Mouse (Mus musculus): ENCODE measurements at regions not wholly inside any gene's neighbourhood (a gene's known extent, or its start where the extent isn't known, plus 50 kb on each side); places are given as distances from the start of the nearest gene placed in this dataset.
"Not testable (repeated sequence)": the region's sequence is repeated elsewhere in the genome, so short reads cannot be mapped to it uniquely, and the experiment has no call there.

DNA sequence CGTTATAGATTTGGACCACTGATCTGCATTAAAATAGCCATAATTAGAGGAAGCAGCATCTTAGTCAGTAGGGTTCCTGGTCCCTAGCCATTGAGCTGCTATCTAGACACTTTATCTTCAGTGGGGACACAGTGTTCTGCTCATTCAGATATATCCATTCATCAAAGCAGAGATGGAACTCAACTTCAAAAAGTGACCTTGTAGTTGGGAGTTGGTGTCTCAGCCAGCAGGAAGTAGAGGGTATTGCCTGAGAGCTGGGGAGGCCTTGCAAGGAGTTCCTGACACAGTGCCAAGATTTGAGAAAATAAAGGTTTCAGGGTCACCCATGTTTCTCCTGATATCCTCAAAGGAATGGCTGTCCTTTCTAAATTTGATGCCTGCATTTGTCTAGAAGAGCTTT lies 304.7 kb upstream of the Shh start:
- DNase-seq (ENCODE audit: low read depth): no peak

DNA sequence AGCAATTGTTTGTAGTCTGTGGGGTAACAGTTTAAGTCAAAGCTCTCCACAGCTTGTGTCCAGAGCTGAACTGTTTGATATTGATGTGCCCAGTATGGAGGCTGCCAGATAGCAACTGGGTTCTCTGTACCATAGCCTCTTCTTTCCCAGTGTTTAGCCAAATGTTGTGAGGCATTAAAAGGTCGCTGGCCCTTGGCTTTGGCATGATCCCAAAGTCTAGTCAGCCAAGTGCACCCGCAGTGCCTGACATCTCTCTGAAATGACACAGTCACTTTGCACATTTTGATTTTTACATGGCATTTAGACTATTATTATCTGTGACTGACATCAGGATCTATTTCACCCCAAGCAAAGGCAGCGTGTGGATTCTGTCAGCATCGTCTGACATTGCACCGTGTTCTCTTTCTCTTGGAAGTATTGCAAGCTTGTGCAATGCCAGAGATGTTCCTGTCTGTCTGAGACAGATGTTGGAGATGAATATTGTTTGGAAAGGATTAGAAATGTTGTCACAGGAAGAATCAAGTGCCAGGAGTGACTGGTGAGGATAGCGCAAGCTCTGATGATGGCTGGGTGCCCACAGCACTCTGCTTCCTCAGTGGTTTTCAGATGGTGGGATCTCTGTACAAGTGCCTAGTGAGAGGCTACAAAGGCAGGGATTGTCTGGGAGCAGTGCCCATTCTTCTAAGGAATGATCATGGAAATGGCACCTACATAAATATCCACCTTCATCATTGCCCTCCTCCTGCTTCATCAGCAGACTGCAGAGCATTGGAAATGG lies 289.3 kb upstream of the Shh start:
- DNase-seq (ENCODE audit: low read depth): peak; percentile 34

DNA sequence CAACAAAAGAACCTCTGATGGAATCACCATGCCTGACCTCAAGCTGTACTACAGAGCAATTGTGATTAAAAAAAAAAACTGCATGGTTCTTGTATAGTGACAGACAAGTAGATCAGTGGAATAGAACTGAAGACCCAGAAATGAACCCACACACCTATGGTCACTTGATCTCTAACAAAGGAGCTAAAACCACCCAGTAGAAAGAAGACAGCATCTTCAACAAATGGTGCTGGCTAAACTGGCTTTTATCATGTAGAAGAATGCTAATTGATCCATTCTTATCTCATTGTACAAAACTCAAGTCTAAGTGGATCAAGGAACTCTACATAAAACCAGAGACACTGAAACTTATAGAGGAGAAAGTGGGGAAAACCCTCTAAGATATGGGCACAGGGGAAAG lies 284.8 kb upstream of the Shh start:
- DNase-seq (ENCODE audit: low read depth): not testable (repeated sequence)

DNA sequence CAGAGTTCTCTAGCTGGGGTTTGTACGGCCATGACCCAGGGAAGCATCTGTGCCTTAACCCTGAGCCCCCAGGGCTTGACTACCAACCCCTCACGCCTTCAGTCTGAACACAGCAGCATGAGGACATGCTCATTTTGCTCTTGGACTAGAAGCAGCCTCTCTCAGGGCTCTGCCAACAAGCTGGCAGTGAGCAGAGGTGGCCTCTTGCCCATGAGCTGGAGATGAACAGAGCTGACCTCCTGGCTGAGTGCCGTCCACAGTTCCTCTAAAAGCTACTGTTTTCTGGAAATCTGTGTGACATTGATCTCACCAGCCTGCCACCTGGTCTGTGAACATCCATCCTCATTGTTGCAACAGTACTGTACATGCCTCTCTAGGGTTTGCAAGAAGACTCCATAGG lies 267.7 kb upstream of the Shh start:
- DNase-seq (ENCODE audit: low read depth): no peak

DNA sequence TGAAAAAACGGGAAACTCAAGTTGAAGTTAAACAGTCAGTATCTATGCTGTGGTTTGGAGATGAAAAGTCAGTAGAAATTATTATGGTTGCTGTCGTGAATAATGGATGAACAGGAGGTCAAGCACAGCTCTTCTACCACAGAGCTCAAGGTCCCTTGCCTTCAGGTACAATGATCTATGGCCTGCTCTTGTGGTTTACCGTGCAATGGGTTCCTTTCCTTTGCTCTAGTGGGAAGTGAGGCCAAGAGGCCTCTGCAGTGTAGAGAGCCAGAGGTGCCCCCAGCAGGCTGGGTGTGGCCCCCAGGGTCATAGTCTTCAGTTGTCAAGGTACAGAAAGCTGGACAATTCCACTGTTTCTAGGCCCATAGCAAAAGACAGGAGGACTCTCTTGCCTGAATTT lies 255.0 kb upstream of the Shh start:
- no peak for DNase-seq (ENCODE audit: low read depth)

DNA sequence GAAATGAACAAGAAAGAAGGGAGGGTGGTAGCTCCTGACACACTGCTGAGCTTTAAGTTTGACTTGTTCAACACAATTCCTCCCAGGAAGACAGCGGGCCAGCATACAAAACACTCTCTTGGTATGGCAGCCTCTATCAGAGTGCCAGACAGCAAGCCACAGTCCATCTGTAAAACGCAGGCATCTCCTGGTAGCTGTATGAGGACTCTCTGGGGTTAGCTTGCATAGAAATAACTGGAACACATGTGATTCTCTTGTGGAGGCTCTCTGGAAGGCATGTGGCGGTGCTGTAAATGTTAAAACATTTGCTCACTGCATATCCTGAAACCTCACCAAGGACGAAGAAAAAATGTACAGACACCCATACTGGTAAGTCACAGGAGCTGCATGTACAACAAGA lies 247.9 kb upstream of the Shh start:
- no peak for DNase-seq (ENCODE audit: low read depth)

DNA sequence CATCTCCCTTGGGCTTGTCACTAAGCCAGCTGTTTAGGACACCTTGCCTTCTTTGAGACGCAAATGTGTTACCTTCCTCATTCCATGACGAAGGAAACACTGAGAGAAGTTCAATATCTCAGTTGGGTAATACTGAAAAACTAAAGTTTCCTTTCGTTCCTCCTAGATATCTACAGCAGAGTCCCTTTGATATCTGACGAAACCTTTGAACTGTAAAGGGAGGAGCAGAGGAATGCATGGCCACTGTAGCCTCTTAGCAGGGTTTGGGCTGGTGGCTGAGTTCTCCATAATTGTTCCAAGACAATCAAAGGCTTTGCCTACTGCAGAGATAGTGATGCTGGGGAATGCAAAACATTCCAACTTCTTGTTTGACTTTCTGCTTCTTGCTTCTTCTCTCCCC lies 243.5 kb upstream of the Shh start:
- DNase-seq (ENCODE audit: low read depth): no peak

DNA sequence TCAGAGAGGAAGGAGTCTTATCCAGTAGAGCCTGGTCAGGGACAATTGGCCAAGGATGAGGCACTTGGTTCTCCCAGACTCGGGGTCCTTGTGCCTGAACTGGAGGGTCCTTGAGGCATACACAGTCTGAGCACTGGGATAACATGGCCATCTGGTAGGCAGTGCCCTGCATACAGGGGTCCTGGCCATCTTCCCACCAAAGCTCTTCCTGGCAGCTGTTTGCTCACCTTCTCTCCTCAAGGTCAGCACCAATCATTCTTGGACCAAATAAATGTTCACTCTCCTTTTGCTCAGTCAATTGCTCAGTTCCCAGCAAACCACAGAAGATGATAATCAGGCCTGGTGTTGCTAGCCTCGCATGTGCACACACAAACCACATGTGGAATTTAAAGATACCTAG lies 242.6 kb upstream of the Shh start:
- DNase-seq (ENCODE audit: low read depth): no peak

DNA sequence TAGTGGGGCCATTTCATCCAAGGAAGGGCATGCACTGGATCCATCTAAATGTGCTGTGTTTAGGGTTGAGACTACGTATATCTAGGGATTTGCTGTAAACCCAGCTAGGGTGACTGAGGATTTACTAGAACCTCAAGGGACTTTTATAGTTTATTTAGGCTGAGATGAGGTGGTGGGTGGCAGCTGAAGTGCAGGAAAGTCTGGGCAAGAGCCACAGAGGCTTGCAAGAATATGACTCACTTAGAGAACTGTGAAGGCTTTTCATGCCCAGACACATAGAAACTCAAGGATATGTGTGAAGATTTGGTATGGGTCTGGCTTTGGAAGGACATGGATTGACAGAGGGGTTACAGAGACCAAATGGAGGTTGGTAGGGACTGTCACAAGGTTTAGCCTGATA lies 237.3 kb upstream of the Shh start:
- DNase-seq (ENCODE audit: low read depth): peak; percentile 26

DNA sequence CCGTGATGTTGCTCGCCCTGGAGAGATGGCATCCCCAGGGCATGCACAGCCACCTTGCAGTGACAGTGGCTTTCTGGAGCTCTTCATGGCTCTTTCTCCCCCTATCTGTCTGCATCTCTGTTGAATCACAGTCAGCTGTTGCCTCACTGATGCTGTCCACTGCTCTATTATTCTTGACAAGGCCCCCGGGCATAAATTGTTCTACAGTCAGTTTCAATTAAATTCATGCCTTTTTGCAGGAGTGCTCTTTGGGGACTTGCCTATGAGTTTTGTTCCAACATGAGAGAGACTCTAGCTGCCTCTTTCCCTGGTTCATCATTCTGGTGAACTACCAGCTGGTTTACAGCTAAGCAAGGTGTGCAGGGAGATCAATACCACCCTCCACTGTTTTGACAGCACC lies 229.9 kb upstream of the Shh start:
- DNase-seq (ENCODE audit: low read depth): no peak

DNA sequence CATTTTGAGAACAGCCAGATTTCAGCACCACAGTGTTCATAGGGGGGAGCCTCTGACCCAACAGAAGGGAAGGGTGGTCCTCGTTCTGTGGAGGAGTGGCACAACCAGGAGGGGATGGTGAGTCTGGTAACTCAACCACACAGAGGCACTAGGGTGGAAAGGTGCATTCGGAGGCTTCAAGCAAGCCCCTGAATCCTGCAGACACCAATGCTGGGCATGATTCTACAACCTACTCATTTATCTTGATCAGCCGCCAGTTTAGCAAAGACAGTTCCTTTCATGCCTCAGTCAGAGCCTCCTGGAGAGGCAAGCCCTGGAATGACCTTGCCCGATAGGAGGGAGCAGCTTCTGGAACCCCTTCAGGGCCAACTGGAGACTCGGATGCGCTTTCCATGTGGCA lies 223.1 kb upstream of the Shh start:
- DNase-seq (ENCODE audit: low read depth): no peak

DNA sequence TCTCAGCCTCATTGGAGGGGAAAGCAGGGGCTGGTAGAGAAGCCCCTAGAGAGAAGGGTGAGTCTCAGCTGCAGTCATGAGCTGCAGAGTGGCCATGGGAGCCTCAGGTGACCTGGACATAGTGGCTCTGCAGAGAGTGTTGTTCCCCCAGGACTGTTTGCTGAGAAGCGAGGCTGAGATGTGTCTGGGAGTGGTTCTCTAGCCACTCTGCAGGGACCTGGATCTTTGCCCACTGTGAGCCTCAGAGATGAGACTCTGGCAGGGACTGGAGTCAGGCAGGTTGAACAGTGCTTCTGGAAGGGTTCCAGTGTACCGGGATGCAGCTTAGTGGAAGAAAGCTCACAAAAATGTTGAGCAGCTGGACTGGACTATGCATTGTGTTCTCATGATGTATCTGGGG lies 222.6 kb upstream of the Shh start:
- peak; percentile 24 for DNase-seq (ENCODE audit: low read depth)

DNA sequence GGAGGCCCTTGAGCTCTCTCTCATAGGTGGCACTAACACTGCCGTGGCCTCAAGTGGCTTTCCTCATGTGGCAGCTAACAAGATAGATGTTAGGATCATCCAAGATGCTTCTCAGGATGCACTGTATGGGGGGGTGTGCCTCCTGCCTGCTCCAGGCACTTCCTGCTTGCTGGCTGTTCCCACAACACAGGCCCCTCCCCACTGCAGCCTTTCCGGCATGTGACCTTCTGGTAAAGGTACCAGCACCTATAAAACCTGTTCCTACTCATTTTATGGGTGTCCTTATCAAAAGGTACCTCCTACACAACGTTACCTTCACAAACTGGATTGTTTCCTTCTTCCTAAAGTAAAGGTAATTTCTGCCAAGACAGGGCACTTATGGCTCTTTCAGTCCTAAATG lies 222.1 kb upstream of the Shh start:
- DNase-seq (ENCODE audit: low read depth): peak; percentile 22

DNA sequence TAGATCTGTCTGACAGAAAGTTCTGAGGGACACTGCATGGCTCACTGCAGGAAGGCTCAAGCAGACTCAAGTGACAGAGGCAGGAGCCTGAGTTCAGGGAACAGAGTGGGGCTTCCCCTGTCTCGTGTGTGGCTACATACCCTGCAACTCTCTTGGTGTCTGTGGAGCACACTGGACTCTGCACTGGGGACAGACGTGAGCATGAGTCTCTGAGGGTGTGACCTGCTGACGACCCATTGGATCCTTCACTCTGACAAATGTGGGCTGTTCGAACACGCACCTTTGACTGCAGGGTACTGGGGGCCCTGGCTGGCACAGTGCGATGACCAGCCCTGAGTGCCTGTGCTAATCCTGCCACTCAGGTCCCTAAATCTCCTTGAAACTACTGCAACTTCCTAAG lies 215.8 kb upstream of the Shh start:
- DNase-seq (ENCODE audit: low read depth): no peak

DNA sequence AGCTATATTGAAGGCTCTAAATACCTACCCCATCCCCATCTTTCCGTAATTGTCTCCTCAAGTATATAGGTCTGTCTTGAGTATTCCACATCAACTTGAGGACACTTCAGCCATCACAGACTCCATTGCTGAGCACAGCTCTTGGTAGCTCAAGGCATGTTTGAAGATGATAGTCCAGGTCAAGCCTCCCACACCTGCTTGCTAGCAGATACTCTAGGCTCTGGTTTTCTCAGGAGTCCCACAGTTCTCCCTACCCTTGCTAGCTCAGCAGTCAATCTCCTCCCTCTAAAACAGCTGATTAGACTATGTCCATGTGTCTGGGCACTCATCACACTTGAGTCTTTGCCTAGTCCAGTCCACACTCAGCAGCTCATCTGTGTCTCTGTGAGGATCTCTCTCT lies 213.3 kb upstream of the Shh start:
- DNase-seq (ENCODE audit: low read depth): no peak

DNA sequence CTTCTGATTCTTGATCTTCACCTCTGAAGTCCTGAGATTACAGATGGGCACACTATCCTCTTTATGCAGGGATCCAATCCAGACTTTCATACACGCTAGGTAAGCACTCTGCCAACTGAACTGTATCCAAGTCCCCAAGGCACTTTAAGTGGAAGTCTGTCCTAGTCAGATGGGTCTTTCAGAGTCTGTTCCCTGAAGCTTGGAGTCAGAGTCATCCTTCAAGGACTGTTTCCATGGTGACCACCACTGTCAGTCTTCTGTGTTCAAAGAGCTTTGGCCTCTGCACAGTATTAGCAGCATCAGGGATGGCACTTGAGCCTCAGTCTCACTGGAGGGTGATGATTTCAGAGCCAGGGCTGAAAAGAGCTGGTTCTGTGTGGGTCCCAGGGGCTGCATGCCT lies 212.7 kb upstream of the Shh start:
- DNase-seq (ENCODE audit: low read depth): no peak

DNA sequence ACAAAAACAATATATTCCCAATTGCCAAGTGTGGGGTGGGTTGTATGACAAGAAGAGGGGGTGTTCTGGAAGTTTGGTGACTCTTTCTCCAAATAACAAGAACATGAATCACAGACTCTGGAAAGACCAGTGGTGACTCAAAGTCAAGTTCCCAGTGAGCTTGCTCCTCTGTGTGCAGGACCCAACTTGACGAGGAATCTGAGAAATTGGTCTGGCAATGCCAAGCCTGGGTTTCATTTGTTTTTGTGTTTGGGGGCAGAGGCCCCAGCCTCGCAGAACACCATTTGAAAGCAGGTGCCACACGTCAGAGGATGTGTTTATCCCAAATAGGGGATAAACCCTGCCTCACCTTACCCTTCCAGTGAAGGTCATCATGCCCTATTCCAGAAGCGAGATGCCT lies 163.1 kb upstream of the Shh start:
- DNase-seq (ENCODE audit: low read depth): peak; percentile 28

DNA sequence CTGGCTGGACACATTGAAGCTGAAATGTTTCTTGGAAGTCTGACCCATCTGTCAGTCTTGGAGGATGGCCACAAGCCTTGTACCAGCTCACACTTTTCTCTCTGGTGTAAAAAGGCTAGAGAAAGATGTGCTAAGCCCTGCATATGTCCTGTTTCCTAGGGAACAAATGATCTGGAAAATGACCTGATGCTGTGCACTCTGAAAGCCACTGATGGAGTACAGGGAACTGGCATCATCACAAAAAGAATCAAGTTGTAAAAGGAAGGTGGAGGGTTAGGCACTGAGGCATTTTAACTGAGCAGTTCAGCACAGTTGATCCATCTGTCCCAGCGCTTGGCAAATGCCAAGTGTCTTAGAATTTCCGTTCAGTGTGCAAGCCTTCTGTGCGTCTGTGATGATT lies 144.8 kb upstream of the Shh start:
- no peak for DNase-seq (ENCODE audit: low read depth)

DNA sequence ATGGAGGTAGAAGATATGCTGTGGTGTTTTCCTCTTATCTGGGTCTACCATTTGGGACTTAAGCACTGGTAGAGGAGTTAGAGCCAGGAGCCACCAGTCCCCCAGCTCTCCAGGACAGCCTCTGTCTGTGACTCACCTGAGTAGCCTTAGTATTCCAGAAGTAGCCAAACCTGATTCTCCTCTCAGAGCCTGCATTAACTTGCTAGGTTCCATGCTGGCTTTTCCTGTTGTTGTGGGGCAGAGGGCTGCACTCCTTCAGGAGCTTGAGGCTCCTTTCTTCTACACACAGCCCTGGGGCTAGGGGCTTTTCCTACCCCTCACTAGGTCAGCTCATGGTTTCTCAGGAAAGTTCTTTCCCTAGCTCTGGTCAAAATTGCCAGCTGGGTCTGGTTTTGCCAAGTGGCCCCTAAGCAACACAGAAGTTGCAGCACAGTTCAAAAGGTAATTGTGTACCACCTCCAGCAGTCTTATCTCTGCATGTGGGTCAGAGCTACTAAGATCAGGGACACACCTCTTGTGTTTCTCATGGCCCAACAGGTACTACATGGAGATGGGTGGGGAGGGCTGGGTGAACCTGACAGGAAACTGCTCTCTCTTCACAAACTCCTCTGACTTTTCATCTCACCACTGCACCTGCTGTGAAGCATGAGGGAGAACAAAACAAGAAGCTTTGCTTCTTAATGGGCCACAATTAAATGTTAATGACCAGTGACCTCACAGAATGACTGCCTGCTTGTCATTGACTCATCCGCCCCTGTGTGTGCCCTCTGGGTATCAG lies 129.7 kb upstream of the Shh start:
- DNase-seq (ENCODE audit: low read depth): no peak

DNA sequence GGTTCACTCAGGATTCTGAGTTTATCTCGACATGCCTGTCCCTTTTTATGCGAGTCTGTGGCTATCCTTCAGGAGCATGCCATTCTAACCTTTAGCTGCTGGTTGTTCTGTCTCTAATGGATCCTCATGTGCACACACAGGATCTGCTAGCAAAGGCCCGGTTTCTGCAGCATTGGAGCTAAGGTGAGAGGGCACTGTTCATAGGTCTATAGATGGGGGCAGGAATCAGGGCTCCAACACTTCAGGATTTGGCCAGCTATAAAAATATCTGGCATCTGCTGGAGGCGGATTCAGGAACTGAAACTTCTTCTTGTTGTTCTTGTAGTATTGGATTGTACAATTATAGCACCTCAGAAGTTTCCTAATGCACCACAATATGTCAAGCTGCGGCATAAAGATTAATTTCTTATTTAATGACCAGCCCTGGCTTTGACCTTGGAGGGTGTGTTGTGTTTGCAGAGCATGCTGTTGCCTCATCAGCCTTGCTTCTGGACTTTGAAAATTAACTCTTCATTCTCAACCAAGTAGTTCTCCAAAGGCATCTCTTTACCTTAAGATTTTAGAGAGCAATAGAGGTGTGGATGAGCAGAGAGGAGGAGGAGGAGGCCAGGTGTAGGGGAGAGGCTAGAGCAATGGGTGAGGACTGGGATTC lies 104.4 kb upstream of the Shh start:
- DNase-seq (ENCODE audit: low read depth): no peak

DNA sequence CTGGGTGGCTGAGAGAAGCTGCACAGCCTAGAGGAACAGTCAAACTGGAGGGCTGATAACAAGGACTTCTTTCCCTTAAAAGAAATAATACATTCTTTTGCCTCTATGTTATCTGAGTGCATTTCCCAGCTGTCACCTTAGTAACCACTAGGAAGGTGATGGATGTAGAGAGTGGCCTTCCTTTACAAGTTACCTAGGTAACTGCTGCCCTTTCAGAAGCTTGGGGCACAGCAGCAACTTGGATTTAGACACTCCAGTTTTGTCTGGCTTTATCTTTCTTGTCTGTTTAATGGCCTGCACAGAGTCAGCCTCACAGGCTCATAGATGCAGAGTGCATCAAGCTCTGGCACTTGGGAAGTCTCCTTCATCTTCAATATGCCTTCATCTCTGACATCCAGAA lies 101.4 kb upstream of the Shh start:
- DNase-seq (ENCODE audit: low read depth): no peak

DNA sequence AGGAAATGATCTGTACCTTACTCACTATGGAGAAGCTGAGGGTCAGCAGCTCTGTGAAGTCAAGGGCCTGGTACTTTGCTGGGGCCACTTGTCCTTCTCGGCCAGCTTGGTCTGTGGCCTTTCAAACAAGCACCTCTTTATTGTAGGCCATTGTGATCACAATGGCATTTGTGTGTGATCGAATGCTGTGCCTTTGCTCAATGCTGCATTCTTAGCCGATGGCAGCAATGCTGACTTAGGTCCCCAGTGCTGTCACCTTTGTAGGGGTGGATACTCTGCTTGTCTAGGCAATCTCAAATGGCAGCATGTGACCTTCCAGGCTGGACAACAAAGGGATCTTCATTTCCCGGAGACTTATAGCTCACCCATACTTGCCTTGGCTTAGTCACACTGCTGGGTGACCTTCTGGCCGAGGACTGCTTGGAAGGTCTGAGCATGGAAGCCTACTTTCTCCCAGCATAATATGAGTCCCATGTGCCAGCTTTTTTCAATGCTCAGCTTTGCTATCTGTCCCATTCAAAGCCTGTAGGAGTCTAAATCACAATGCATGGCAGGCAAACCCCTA lies 100.4 kb upstream of the Shh start:
- DNase-seq (ENCODE audit: low read depth): no peak

DNA sequence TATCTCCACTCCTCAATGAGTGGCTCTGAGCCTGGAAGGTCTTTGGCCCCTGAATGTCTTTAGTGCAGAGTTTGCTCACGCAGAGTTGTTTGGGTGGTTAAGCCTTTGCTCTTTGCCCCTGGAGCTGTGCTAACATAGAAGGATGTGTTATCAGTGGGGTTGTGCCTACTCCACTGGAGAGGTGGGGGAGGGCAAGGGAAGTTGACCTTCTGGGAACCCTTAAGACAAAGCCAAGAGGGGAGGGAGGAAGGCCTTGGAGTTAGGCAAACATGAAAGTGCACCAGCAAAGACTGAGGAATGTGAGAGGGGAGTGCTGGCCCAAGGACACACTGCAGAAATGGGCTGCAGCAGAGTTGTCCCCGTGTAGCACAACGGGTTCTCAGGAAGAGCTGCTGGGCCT lies 96.3 kb upstream of the Shh start:
- no peak for DNase-seq (ENCODE audit: low read depth)

All from gonadal fat pad, adult 2 months (tissue).